Mouse (Mus musculus) heart, postnatal 0 days (tissue): ENCODE measurements around the gene Stap1. TPM values are rescaled to one million over a fixed set of nuclear protein-coding genes. Genes with fewer than 3 reads are reported as not detected.
A peak's percentile ranks its signal among the peaks of the same experiment; 100 is the strongest.

Source experiments
- ATAC-seq: fragments of 200-750 bp; cut with Nextera tagmentation; 2 replicates; pipeline ENCODE4 v1.8.0; 2017; ENCODE audit warnings: low read depth, moderate number of reproducible peaks, moderate library complexity; ENCODE audit not compliant: insufficient read depth
- DNase-seq: peaks from one replicate; pipeline ENCODE4 v3.0.0-alpha.2; 2016; ENCODE audit warnings: low spot score
- H3K27ac ChIP-seq: fragments of 300-500 bp; sonication (generic); 2 replicates; pipeline ENCODE4 v1.5.1; 2014; ENCODE audit warnings: low read depth, mild to moderate bottlenecking
- H3K27me3 ChIP-seq: fragments of 300-500 bp; sonication (generic); 2 replicates; pipeline ENCODE4 v1.6.1; 2014; ENCODE audit warnings: low read length, mixed read lengths; ENCODE audit not compliant: control insufficient read depth, insufficient read depth
- H3K36me3 ChIP-seq: fragments of 300-500 bp; sonication (generic); replicated peaks from 2 replicates; pipeline ENCODE4 v1.6.1; 2014; ENCODE audit warnings: low read length, mixed read lengths; ENCODE audit not compliant: control insufficient read depth, insufficient read depth
- H3K4me1 ChIP-seq: fragments of 300-500 bp; sonication (generic); 2 replicates; pipeline ENCODE4 v1.6.1; 2014; ENCODE audit warnings: antibody characterized with exemption; ENCODE audit not compliant: control insufficient read depth, insufficient read depth
- H3K4me2 ChIP-seq: fragments of 300-500 bp; sonication (generic); 2 replicates; pipeline ENCODE4 v1.6.1; 2014; ENCODE audit warnings: low read depth, mild to moderate bottlenecking, low read length, moderate library complexity
- H3K4me3 ChIP-seq: fragments of 300-500 bp; sonication (generic); 2 replicates; pipeline ENCODE4 v1.5.1; 2014; ENCODE audit warnings: low read depth, low read length
- H3K9ac ChIP-seq: fragments of 300-500 bp; sonication (generic); replicated peaks from 2 replicates; pipeline ENCODE4 v1.6.1; 2014; ENCODE audit warnings: low read depth, low read length, mixed read lengths
- H3K9me3 ChIP-seq: fragments of 300-500 bp; sonication (generic); replicated peaks from 2 replicates; pipeline ENCODE4 v1.6.1; 2016; ENCODE audit warnings: low read length; ENCODE audit not compliant: control insufficient read depth
- CTCF ChIP-seq: IDR thresholded peaks from 2 replicates; pipeline ENCODE4 v1.5.1; 2016; ENCODE audit warnings: antibody characterized with exemption, control low read depth, low read depth
- EP300 ChIP-seq: IDR thresholded peaks from 2 replicates; pipeline ENCODE4 v1.6.1; 2016; ENCODE audit warnings: antibody characterized with exemption, low read depth
- WGBS: fragments of 180-500 bp; shearing (Covaris S2); extraction: QIAGEN DNeasy Blood & Tissue Kit; methylation state at CpG from one replicate; pipeline ENCODE4 v1.1.7; 2014; 5-methylcytosine and 5-hydroxymethylcytosine counted together
- polyA plus RNA-seq: library from polyadenylated mRNA; unstranded; fragments of >200 nt; fragmentation: Nextera tagmentation; extraction: Ambion mirVana; gene quantifications from 2 replicates; pipeline ENCODE4 v1.2.1, GENCODE M21; 2015
- total RNA-seq: library from RNA; depleted of rRNA; stranded (reverse); fragments of >200 nt; gene quantifications from 2 replicates; pipeline ENCODE4 v1.2.3, GENCODE M21; 2014; ENCODE audit warnings: low replicate concordance

Stap1 gene
- total and polyA plus RNA-seq, 2 experiments from 2014 or later: 0.27 TPM; not detected in 1

- ATAC-seq (no peak), DNase-seq (no peak)
- H3K9ac ChIP-seq: no peak overlapping the region
- no peak overlapping the region for H3K4me3 ChIP-seq
- WGBS: 77% methylated on average over 2 of the region's 2 CpGs
- TF ChIP-seq EP300: no peak
- TF ChIP-seq CTCF: no peak
- no peak overlapping the region for H3K27ac ChIP-seq
- H3K4me1 ChIP-seq: no peaks in the 10 kb centered on the region
- no peaks in the 10 kb centered on the region for H3K27me3 ChIP-seq
- peaks cover 3% of the 10 kb centered on the region for H3K36me3 ChIP-seq
- no peak overlapping the region for H3K4me2 ChIP-seq
- H3K9me3 ChIP-seq: 0 out of 2 replicates have a peak, but pooled peaks cover 3% of the 10 kb centered on the region
These were observed 35.1 kb downstream of the Stap1 start for GRCm38 (mm10) chr5:86106610-86107009.

GRCm38 (mm10) chr5:86111074-86111473, 39.5 kb downstream of the Stap1 start:
- 89% methylated on average over 1 of the region's 1 CpGs for WGBS
- no peak overlapping the region for H3K9ac ChIP-seq
- no peak overlapping the region for H3K27ac ChIP-seq
- no peak overlapping the region for H3K4me3 ChIP-seq
- 0 out of 2 replicates have a peak, but pooled peaks cover 3% of the 10 kb centered on the region for H3K9me3 ChIP-seq
- TF ChIP-seq EP300: no peak
- no peak for TF ChIP-seq CTCF
- H3K36me3 ChIP-seq: peaks cover 3% of the 10 kb centered on the region
- ATAC-seq: no peak
- no peaks in the 10 kb centered on the region for H3K4me1 ChIP-seq
- no peak overlapping the region for H3K4me2 ChIP-seq
- DNase-seq: no peak
- no peaks in the 10 kb centered on the region for H3K27me3 ChIP-seq

DNA sequence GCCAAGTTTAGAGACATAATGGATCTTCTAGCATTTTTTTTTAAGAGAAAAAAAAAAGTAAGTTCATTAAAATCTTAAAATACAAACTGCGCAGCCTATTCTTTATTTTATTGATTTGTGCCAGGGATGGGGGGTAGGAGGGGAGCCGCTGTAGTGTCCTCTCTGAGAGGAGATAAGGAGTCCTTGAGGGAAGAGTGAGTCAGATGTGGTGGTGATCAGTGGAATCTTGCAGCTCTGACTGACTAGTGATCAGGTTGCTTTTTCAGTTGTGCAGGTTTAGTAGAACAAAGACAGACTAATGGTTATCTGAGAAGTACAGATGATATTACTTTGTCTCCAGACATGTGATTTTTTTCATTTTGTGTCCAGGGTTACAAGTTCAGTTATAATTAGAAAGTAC, 41.5 kb downstream of the Stap1 start:
- no peaks in the 10 kb centered on the region for H3K4me1 ChIP-seq
- 41% methylated on average over 2 of the region's 2 CpGs for WGBS
- no peaks in the 10 kb centered on the region for H3K27me3 ChIP-seq
- H3K9me3 ChIP-seq: no peaks in the 10 kb centered on the region
- H3K9ac ChIP-seq: no peak overlapping the region
- H3K27ac ChIP-seq: 0 out of 2 replicates have a peak overlapping the region, but pooled peaks have one; percentile 1
- no peak overlapping the region for H3K4me3 ChIP-seq
- ATAC-seq (no peak), DNase-seq (no peak)
- no peak for TF ChIP-seq EP300
- no peak for TF ChIP-seq CTCF
- H3K36me3 ChIP-seq: no peaks in the 10 kb centered on the region
- H3K4me2 ChIP-seq: no peak overlapping the region

- Histone ChIP-seq H3K9ac (no peak overlapping the region), H3K4me3 (no peak overlapping the region), H3K27ac (peak overlapping the region; percentile 74), H3K9me3 (no peaks in the 10 kb centered on the region), H3K36me3 (0 out of 2 replicates have a peak, but pooled peaks cover 3% of the 10 kb centered on the region), H3K4me1 (no peaks in the 10 kb centered on the region), H3K4me2 (no peak overlapping the region), H3K27me3 (no peaks in the 10 kb centered on the region)
- ATAC-seq (peak; percentile 47; the same call in 1 of the 2 replicates), DNase-seq (peak; percentile 39)
- TF ChIP-seq EP300 (no peak), CTCF (no peak)
- WGBS: 14% methylated on average over 1 of the region's 1 CpGs
These were observed 42.5 kb downstream of the Stap1 start for GRCm38 (mm10) chr5:86113997-86114396.

DNA sequence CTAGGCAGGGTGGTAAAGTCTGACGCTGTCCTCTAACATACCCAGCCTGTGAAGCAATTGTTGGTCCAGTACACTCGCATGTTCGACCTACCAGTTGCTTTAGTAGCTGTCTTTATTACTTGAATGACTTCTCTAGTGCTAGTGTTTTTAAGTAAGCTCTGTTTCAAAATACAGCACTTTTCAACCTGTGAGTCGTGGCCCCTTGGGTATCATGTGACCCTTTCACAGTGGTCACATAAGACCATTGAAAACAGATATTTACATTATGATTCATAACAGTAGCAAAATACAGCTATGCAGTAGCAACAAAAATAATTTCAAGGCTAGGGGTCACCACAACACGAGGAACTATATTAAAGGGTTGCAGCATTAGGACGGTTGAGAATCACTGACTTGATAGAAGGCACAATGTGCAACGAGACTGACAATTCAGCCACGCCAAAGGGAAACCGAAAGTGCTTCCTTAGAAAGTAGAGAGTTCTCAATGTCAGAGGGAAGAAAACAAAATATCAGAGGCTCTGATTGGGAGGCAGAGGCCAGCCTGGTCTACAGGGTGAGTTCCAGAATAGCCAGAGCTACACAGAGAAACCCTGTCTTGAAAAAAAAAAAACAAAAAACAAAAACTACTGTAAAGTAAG, 47.0 kb downstream of the Stap1 start:
- no peak overlapping the region for H3K9ac ChIP-seq
- H3K4me2 ChIP-seq: no peak overlapping the region

GRCm38 (mm10) chr5:86128749-86129148, 57.2 kb downstream of the Stap1 start:
- Histone ChIP-seq H3K9ac (no peak overlapping the region), H3K4me1 (no peaks in the 10 kb centered on the region), H3K4me2 (no peak overlapping the region), H3K36me3 (peaks cover 19% of the 10 kb centered on the region), H3K27ac (no peak overlapping the region), H3K4me3 (no peak overlapping the region), H3K9me3 (no peaks in the 10 kb centered on the region), H3K27me3 (no peaks in the 10 kb centered on the region)
- DNase-seq: no peak
- WGBS: 100% methylated on average over 1 of the region's 1 CpGs
- TF ChIP-seq CTCF: no peak
- TF ChIP-seq EP300: no peak
- ATAC-seq: no peak

More for the DNA sequence above, 47.0 kb downstream of the Stap1 start:
- Histone ChIP-seq H3K36me3 (peaks cover 14% of the 10 kb centered on the region), H3K4me1 (no peaks in the 10 kb centered on the region), H3K27ac (no peak overlapping the region), H3K27me3 (no peaks in the 10 kb centered on the region), H3K4me3 (no peak overlapping the region), H3K9me3 (no peaks in the 10 kb centered on the region)
- WGBS: 84% methylated on average over 9 of the region's 9 CpGs
- ATAC-seq (no peak), DNase-seq (no peak)
- TF ChIP-seq CTCF (no peak), EP300 (no peak)
